Mouse (Mus musculus) embryonic fibroblast, embryonic 13.5 days (primary cell): ENCODE measurements around the gene Tnfsf10.

Source experiments
- CTCF ChIP-seq: IDR thresholded peaks from 2 replicates; pipeline ENCODE4 v1.5.1; 2011; ENCODE audit warnings: mild to moderate bottlenecking, control low read depth, low read length, moderate library complexity, borderline replicate concordance; ENCODE audit not compliant: insufficient read depth
- POLR2A ChIP-seq: IDR thresholded peaks from 2 replicates; pipeline ENCODE4 v1.6.1; 2011; ENCODE audit warnings: low read depth, mild to moderate bottlenecking, control low read depth, low read length, moderate library complexity

DNA sequence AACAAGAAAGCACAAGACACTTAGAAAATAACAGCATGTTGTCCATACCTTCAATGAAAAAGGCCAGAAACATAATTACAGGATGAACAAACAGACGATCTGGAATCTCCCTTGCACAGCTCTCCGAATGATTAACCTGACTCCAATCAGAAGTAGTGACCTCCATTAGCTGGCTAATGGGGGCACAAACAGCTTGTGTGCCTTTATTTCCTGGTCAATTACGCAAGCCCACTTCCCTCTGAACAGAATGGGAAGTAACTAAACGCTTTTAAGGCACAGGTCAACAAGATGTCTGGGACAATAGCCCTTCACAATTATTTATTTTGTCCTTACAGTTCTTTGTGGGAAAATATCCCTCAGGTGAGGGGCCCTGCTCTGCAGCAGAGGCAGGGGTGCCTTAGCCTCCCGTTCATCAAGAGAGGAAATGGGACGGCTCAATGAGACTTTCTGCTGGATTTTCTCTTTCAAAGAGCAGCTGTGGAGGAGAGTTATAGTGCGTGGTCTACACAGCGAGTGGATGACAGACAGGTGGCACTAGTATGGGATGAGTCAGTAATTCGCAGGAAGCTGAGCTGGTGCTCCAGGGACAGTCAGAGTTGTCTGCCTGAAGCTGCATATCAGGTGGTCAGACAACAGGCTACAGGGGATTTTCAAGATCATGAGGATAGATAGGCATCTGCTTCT is 14.3 kb upstream of the Tnfsf10 start:
- TF ChIP-seq CTCF = no peak
- TF ChIP-seq POLR2A = no peak
